Mouse (Mus musculus): ENCODE data around the gene Gtpbp2.

Gtpbp2 gene

DNA sequence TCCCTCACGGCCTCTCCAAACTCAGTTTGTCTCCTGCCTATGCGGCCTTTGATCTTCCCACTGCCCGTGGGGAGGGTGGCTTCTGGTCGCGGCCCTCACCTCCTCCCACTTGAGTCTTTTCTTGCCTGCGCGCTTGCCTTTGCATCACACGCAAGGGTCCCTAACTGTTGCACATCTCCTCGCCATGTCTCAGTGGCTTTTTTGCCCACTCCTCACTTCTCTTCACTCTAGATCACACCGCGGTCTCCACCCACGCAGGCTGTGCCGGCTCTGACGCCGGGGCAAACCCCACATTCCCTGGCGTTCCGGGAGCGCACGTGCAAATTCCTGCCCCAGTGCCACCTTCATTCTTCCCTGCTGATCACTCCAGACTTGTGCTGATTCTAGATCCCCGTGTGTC is 42.2 kb downstream of the Gtpbp2 start:
- DNase-seq (ENCODE audit: low spot score in 2 of 2): no peak

DNA sequence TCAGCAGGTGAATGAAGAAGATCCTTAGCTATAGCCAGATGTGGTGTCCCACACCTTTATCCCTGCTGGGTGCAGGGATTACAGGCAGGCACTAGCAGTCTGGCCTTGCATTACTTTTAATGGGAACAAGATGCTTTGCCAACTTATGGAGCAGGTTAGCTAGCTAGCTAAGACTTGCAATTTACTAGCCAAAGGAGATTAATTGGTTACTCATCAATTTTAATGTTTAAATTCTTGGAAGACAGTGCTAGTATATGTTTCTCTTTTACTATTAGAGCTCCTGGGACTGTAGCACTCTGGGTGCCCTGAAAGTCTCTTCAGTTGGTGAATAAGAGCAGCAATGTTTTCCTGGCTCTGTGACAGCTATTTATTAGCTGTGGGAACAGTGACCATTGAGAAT is 45.8 kb downstream of the Gtpbp2 start:
- no peak for DNase-seq (ENCODE audit: low spot score in 2 of 2)

DNA sequence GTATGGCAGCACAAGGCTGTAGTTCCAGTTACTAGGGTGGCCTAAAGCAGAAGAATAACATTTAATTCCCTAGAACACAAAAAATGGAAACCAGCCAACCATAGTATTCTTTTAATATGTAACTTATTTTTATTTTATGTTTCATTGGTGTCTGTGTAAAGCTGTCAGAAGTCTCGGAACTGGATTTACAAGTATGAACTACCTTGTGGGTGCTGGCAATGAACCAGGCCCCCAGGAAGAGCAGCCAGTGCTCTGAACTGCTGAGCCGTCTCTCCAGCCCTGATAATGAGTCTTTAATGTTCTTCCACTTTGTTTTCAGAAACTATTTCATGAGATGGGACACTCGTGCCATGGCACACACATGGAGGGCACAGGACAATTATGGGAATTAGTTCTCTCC is 49.7 kb downstream of the Gtpbp2 start:
- DNase-seq (ENCODE audit: low spot score in 2 of 2): no peak
